Mouse (Mus musculus) kidney, embryonic 14.5 days (tissue): ENCODE data around the gene Tuba1a. TPM values are rescaled to one million over a fixed set of nuclear protein-coding genes. Genes with fewer than 3 reads are reported as not detected.
A peak's percentile ranks its signal among the peaks of the same experiment; 100 is the strongest.

Experiments used
- ATAC-seq: fragments of 200-750 bp; cut with Nextera tagmentation; 2 replicates; pipeline ENCODE4 v1.8.0; 2017; ENCODE audit warnings: moderate number of reproducible peaks, mild to moderate bottlenecking, moderate TSS enrichment, moderate library complexity; ENCODE audit not compliant: low FRiP score, low TSS enrichment
- H3K27ac ChIP-seq: fragments of 300-500 bp; sonication (generic); 2 replicates; pipeline ENCODE4 v1.5.1; 2014; ENCODE audit warnings: low read depth, mild to moderate bottlenecking, low read length, moderate library complexity, mixed read lengths
- H3K27me3 ChIP-seq: fragments of 300-500 bp; sonication (generic); 2 replicates; pipeline ENCODE4 v1.6.1; 2014; ENCODE audit warnings: mild to moderate bottlenecking, low read length; ENCODE audit not compliant: control insufficient read depth, insufficient read depth
- H3K36me3 ChIP-seq: fragments of 300-500 bp; sonication (generic); 2 replicates; pipeline ENCODE4 v1.6.1; 2014; ENCODE audit warnings: low read length, mixed read lengths; ENCODE audit not compliant: control insufficient read depth, insufficient read depth
- H3K4me1 ChIP-seq: fragments of 300-500 bp; sonication (generic); 2 replicates; pipeline ENCODE4 v1.6.1; 2014; ENCODE audit warnings: low read length, mixed read lengths; ENCODE audit not compliant: control insufficient read depth, insufficient read depth
- H3K4me2 ChIP-seq: fragments of 300-500 bp; sonication (generic); replicated peaks from 2 replicates; pipeline ENCODE4 v1.6.1; 2014; ENCODE audit warnings: low read depth, mild to moderate bottlenecking, low read length
- H3K4me3 ChIP-seq: fragments of 300-500 bp; sonication (generic); 2 replicates; pipeline ENCODE4 v1.5.1; 2014; ENCODE audit warnings: mild to moderate bottlenecking, low read length
- H3K9ac ChIP-seq: fragments of 300-500 bp; sonication (generic); 2 replicates; pipeline ENCODE4 v1.6.1; 2014; ENCODE audit warnings: low read depth, mild to moderate bottlenecking, low read length, moderate library complexity
- H3K9me3 ChIP-seq: fragments of 300-500 bp; sonication (generic); 2 replicates; pipeline ENCODE4 v1.6.1; 2016; ENCODE audit warnings: low read length; ENCODE audit not compliant: control insufficient read depth
- WGBS: fragments of 180-500 bp; shearing (Covaris S2); extraction: QIAGEN DNeasy Blood & Tissue Kit; methylation state at CpG from one replicate; pipeline ENCODE4 v1.1.7; 2014; 5-methylcytosine and 5-hydroxymethylcytosine counted together
- polyA plus RNA-seq: library from polyadenylated mRNA; unstranded; fragments of >200 nt; fragmentation: Nextera tagmentation; extraction: Ambion mirVana; gene quantifications from 2 replicates; pipeline ENCODE4 v1.2.1, GENCODE M21; 2014

Gene Tuba1a
- polyA plus RNA-seq, 1 experiment from 2014 or later = 891 TPM

DNA sequence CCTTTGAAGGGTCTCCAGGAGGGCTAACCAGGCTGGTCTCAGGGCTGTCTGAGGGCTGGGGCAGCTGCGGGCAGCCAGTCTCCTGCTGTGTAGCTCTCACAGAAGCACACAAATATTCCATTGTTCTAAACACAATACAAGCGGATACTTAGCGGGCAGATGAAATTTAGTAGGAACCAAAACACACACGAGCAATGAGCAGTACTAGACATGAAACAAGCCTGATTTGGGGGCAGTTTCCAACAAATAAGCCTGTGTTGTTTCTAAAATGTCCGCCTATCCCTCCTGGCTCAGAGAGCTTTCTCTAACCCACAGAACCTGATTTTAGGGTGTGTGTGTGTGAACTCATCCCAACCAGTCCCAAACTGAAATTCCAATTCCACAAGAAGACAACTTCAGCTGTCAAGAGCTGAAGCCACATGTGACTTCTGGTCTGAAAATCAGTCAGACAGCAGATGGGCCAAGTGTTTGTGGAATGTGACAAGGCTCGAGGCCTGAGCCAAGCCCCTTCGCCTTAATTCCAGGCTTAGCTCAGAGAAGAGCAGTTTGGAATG lies 33.7 kb upstream of the Tuba1a start:
- Histone ChIP-seq H3K4me3 (no peak overlapping the region), H3K27me3 (no peaks in the 10 kb centered on the region), H3K9me3 (no peaks in the 10 kb centered on the region), H3K36me3 (no peaks in the 10 kb centered on the region), H3K9ac (no peak overlapping the region), H3K4me1 (0 out of 2 replicates have a peak, but pooled peaks cover 4% of the 10 kb centered on the region), H3K4me2 (no peak overlapping the region), H3K27ac (peak overlapping the region; percentile 44; the same call in 1 of the 2 replicates)
- WGBS = 51% methylated on average over 7 of the region's 7 CpGs
- ATAC-seq = no peak

DNA sequence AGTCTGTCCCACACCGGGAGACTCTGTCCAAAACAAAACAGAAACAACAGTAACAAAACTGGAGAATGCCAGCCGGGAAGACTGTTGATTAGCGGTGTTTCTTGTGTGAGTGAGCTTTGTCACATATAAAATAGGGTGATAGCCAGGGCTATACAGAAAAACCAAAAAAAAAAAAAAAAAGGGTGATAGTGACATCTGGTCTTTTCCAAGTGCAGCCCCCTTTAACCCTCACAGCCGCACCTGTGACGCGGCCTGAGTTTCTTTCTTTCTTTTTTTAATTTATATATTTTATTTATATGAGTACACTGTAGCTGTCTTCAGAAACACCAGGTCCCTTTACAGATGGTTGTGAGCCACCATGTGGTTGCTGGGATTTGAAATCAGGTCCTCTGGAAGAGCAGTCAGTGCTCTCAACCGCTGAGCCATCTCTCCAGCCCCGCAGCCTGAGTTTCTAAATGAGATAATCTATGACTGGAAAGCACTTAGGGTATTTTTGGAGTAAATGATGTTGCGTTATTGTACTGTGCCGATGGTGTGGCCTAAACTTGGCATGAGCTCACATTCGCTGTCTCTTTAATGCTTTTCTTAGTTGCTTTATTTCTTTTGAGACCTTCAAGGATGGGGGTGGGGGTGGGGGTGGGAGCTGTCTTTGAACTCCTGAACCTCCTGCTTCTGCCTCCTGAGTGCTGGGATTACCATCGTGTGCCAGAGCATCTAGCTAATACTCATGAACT lies 32.6 kb upstream of the Tuba1a start:
- ATAC-seq = no peak
- Histone ChIP-seq H3K36me3 (no peaks in the 10 kb centered on the region), H3K27me3 (no peaks in the 10 kb centered on the region), H3K9me3 (no peaks in the 10 kb centered on the region), H3K27ac (peak overlapping the region; percentile 89; the same call in 1 of the 2 replicates), H3K4me2 (peak overlapping the region; percentile 62), H3K9ac (peak overlapping the region; percentile 67; the same call in 1 of the 2 replicates), H3K4me3 (peak overlapping the region; percentile 52), H3K4me1 (0 out of 2 replicates have a peak, but pooled peaks cover 2% of the 10 kb centered on the region)
- 42% methylated on average over 12 of the region's 12 CpGs for WGBS

DNA sequence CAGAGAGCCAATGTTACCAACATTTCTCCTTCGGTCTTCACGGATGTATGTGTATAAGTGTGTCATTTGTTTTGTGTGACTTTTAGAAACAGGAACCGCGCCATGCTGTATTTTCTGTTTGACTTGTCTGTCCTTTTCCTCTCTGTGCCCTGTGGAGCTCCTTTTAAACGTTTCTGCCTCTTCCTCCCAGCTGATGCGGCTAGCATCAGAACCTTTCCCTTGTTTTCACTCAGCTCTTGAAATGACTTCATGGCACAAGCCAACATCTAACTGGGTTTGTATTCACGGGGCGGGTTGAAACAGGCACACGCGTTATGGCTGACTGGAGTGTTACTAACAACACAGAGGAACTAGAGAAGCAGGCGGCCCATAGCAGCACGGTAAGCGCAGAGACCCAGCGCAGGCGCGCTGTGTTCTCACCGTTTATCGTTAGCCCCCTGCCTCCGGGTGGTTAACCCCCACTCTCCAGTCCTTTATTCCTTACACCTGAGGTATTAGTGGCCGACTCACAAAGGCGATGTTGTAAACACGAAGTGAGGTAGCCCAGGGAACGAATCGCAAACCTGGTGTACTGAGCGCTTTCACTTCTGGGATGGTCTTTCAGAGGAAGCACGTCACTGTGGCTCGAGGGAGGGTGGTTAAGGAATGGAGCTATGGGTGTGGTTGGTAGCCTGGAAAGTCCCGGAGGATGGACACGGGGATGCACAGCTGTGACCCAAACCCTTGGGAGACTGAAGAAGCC lies 31.9 kb upstream of the Tuba1a start:
- no peaks in the 10 kb centered on the region for H3K36me3 ChIP-seq
- H3K4me2 ChIP-seq = peak overlapping the region; percentile 62
- 5% methylated on average over 29 of the region's 29 CpGs for WGBS
- peak; percentile 74 for ATAC-seq
- no peaks in the 10 kb centered on the region for H3K27me3 ChIP-seq
- peak overlapping the region; percentile 52 for H3K4me3 ChIP-seq
- peak overlapping the region; percentile 89 for H3K27ac ChIP-seq
- H3K4me1 ChIP-seq = 0 out of 2 replicates have a peak, but pooled peaks cover 2% of the 10 kb centered on the region
- no peaks in the 10 kb centered on the region for H3K9me3 ChIP-seq
- H3K9ac ChIP-seq = peak overlapping the region; percentile 67

DNA sequence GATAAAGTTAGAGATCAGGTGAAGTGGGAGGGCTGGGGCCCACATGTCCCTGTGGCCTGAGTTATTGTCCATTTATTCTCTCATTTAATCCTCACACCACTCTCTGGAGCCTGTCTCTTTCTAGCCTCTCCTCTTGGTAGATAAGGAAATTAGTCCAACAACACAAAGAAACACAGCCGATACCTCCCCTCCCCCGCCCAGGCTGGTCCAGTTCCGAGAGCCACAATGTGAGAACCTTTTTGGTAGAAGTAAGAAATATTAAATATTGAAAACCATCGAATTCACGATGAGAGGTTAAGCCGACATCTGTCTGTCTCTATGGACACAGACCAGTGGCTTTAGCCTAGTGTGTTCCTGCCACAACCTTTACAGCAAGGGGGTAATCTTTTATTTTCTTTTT lies 31.2 kb upstream of the Tuba1a start:
- peak overlapping the region; percentile 67; the same call in 1 of the 2 replicates for H3K9ac ChIP-seq
- 60% methylated on average over 6 of the region's 6 CpGs for WGBS

DNA sequence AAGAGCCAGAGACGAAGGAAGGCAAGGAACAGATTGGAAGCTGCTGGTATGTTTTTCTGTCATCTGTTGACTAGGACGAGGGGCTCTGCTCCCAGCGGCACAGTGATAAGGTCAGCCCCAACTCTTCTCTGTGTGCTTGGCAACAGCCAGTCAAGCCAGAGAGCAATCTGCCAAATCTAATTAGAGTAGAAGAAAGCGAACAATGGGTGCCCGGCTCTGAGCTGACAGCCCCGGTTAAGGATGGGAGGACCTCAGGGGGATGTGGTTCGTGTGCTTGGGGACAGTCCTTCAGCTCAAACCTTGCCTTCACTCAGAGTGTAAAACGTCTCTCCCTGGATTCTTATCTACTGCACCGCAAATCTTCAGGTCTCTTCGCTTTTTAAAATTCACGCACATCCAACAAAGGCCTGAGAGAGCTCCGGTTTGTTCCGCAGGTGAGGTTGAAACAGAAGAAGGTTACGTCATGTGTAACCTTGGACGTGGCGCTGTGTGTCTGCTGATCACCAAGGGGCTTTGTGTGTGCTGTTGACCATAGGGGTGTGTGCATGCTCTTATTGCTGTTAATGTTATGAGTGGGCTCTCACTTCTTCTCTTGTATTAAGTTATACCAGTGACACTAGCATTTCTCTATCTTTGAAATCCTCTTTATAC lies 30.1 kb upstream of the Tuba1a start:
- Histone ChIP-seq H3K4me1 (0 out of 2 replicates have a peak, but pooled peaks cover 2% of the 10 kb centered on the region), H3K9me3 (no peaks in the 10 kb centered on the region), H3K9ac (no peak overlapping the region), H3K4me3 (no peak overlapping the region), H3K4me2 (no peak overlapping the region), H3K27me3 (no peaks in the 10 kb centered on the region), H3K36me3 (no peaks in the 10 kb centered on the region), H3K27ac (no peak overlapping the region)
- ATAC-seq = no peak
- WGBS = 60% methylated on average over 16 of the region's 16 CpGs

More for the DNA sequence above, 31.2 kb upstream of the Tuba1a start:
- Histone ChIP-seq H3K4me2 (peak overlapping the region; percentile 62), H3K36me3 (no peaks in the 10 kb centered on the region), H3K4me1 (0 out of 2 replicates have a peak, but pooled peaks cover 2% of the 10 kb centered on the region), H3K4me3 (peak overlapping the region; percentile 52; the same call in 1 of the 2 replicates), H3K27me3 (no peaks in the 10 kb centered on the region), H3K27ac (no peak overlapping the region), H3K9me3 (no peaks in the 10 kb centered on the region)
- no peak for ATAC-seq

DNA sequence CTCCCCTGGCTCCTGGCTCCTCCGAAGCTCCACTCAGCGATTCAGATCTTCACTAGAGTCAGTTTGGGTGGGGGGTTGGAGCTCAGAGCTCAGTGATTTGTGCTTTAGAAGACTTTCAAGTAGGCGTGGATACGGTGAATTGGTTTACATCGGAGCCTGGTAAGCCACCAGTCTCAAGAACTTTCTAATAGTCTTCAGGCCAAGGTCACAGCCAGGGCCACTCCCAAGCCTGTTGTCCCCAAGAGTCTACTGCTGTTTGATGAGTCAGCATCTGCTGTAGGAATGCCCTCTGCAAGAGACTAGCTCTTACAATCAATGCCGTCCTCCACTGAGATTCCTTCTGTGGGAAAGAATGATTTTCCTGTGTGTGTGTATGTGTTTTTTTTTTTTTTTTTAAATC lies 28.6 kb upstream of the Tuba1a start:
- Histone ChIP-seq H3K27ac (no peak overlapping the region), H3K9ac (no peak overlapping the region), H3K4me2 (no peak overlapping the region), H3K36me3 (no peaks in the 10 kb centered on the region), H3K4me3 (no peak overlapping the region), H3K4me1 (peaks cover 3% of the 10 kb centered on the region; the same call in 1 of the 2 replicates), H3K9me3 (no peaks in the 10 kb centered on the region), H3K27me3 (no peaks in the 10 kb centered on the region)
- ATAC-seq = no peak
- WGBS = 88% methylated on average over 6 of the region's 6 CpGs

DNA sequence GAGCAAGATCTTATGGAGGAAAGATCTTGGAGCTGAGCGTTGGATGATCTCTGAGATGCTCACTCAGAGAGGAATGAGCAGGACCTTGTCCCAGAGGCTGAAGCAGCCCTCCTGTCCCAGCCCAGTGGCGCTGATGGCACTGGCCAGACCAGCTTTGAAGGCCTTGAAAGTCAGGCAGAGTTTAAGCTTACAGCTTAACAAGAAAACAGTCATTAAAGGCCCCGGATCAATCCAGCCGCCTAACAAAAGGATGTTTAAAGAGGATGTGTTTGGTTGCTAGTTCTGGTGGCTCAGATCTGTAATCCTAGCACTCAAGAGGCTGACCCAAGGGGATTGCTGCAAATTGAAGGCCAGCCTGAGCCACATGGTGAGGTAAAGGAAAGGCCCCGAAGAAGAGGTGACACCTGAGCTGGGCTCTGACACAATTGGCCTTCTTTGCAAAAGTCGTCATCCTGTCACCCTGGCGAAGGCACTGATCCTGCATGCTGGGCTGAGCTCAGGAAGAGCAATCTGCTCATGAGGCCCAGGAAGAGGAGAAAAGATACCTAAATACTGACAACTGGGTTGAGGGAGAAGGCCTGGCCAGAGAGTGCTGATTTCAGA lies 26.6 kb upstream of the Tuba1a start:
- no peak for ATAC-seq
- Histone ChIP-seq H3K9ac (no peak overlapping the region), H3K9me3 (no peaks in the 10 kb centered on the region), H3K4me3 (no peak overlapping the region), H3K4me2 (no peak overlapping the region), H3K27ac (no peak overlapping the region), H3K4me1 (peaks cover 3% of the 10 kb centered on the region; the same call in 1 of the 2 replicates), H3K36me3 (no peaks in the 10 kb centered on the region), H3K27me3 (no peaks in the 10 kb centered on the region)
- 28% methylated on average over 7 of the region's 7 CpGs for WGBS

DNA sequence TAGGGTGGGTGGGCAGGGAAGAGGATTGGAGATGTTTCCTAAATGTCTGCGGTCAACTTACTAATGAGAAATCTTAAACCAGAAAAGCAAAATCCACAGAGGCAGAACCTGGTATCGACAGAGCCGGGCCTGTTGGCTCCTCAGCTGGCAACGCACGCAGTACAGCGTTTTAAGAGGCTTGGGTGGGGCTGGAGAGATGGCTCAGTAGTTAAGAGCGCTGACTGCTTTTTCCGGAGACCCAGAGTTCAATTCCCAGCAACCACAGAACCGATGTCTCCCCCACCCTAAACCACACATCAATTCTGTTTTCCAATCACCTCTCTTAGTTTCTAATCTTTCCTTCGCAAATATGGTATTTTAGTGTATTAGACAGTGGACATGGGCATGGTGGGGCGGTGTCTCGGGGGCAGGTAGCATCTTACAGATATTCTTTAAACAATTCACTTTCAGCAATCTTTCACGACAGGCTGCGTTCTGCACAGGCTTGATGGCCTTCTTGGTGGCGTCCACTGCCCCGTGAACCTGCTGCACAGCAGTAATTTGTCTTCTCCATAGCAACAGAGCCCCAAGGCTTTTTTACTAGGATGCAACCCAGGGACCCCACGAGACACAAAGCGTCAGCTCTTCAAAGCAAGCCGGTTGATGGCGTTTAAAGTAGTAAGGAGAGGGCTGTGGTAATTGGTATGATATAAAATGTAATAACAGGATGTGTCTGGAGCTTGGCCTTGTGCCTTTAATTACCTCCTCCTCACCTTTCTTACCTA lies 25.1 kb upstream of the Tuba1a start:
- 46% methylated on average over 20 of the region's 20 CpGs for WGBS
- H3K4me2 ChIP-seq = 0 out of 2 replicates have a peak overlapping the region, but pooled peaks have one; percentile 19
- no peaks in the 10 kb centered on the region for H3K36me3 ChIP-seq

More for the DNA sequence above, 25.1 kb upstream of the Tuba1a start:
- H3K9ac ChIP-seq = no peak overlapping the region
- no peaks in the 10 kb centered on the region for H3K9me3 ChIP-seq
- no peak for ATAC-seq
- H3K27me3 ChIP-seq = no peaks in the 10 kb centered on the region
- no peak overlapping the region for H3K27ac ChIP-seq
- peaks cover 3% of the 10 kb centered on the region; the same call in 1 of the 2 replicates for H3K4me1 ChIP-seq
- H3K4me3 ChIP-seq = no peak overlapping the region
